Mouse (Mus musculus) fibroblast of lung, adult 2 months (primary cell): ENCODE data around the gene Ttc25.
A peak's percentile ranks its signal among the peaks of the same experiment; 100 is the strongest.
"Not testable (repeated sequence)": the region's sequence is repeated elsewhere in the genome, so short reads cannot be mapped to it uniquely, and the experiment has no call there.

Source experiments
- DNase-seq: peaks from one replicate; pipeline ENCODE4 v3.0.0-alpha.2; 2011; ENCODE audit warnings: low read depth

Ttc25 gene

DNA sequence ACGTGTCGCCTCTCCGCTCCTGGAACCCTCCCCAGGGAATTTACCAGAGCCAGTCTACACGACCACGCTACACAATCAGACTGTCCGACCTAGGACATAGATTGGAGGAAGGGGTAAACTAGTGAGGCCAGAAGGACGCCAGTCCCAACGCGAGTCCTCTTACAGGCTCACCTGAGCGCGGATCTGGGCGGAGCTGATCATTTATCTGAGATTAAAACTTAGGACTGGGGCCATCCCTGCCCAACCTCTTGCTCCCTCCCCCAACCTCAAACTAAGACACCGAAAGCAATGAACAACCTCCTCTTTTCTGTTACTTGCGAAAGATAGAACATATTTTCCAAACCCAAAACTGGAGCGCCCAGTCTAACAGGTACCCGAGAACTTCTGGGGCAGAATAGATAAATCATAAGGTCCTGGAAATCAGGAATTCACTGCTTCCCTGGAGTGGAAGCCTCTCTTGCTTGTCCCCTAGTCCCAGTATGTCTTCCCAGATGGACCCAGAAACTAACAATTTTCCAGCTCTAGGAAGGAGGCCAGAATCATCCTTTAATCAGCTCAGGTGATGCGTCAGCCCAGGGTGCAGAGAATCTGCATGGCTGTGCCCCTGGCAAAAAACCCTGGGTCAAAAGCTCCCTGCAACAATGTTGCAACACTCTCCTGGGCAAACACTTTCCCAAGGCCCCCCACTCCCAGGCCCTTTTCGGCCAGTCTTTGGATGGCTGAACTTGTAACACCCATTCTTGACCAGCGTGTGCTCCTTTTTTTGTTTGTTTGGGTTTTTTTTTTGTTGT, 16.8 kb upstream of the Ttc25 start:
- no peak for DNase-seq

DNA sequence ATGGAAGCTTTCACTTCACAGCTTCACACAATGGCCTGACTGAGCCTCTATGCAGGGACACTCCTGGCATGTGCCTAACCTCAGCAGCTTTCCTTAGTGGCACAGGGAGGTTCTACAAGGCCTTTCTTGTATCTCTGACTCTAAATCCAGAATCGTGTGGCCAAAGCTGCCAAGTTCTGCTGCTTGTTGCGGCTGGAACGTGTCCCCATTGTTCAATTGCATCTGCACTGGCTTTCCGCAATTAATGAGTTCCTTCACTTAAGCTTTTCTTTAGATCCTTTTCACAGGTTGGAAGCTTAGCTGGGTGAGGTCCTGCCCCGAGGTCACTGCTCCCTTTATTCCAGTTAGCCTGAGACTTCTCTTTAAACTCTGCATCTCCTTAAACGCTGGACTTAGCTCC, 11.5 kb upstream of the Ttc25 start:
- no peak for DNase-seq

DNA sequence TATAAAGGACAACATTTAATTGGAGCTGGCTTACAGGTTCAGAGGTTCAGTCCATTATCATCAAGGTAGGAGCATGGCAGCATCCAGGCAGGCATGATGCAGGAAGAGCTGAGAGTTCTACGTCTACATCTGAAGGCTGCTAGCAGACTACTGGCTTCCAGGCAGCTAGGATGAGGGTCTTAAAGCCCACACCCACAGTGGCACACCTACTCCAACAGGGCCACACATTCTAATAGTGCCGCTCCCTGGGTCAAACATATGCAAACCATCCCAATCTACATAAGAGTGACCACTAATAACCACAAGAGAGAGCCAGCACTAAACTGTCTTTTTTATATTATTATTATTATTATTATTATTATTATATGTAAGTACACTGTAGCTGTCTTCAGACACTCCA, 11.0 kb upstream of the Ttc25 start:
- not testable (repeated sequence) for DNase-seq

DNA sequence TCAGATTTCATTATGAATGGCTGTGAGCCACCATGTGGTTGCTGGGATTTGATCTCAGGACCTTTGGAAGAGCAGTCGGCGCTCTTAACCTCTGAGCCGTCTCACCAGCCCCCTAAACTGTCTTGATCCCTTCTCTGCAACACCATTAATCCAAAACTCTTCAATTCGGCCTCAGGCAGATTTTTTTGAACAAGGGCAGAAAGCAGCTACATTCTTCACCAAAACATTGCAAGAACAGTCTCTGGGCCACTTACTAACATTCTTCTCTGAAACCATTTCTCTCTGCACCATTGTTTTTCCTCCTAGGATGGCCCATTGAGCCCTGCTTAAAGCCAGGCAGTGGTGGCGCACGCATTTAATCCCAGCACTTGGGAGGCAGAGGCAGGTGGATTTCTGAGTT, 10.6 kb upstream of the Ttc25 start:
- DNase-seq: not testable (repeated sequence)

DNA sequence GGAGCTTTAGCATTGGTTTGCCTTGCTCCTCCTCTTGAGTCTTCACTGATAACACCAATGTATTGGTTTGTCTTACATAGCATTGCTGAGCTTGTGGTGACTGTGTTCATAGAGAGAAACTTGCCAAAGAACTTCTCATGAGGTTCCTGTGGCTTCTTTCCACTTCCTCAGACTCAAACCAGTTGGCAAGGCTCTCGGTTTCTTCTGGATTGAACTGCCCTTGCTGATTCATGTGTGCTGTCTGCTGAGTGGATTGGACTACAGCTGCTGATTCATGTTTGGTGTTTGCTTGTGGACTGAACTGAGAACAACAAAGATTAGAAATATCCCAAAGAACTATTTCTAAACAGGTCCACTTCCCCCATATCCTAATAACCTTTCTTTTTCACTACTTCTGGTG, 9.4 kb upstream of the Ttc25 start:
- DNase-seq: peak; percentile 43

DNA sequence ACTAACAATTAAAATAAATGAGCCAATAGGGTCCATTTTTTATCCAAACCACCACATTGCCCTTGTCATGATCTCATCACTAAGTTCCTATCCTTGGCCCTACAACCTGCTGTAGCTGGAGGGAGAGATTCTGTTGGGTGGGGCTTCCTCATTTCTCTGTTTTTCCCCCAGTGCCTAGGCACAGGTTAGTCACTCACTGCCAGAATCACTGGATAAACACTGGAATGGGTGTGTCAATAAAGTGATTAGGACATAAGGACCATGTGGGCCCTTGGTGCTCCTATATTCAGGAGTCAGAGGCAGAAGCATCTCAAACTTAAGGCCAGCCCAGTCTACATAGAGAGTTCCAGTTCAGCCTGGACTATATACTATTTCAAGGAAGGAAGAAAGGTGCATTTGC, 8.9 kb upstream of the Ttc25 start:
- DNase-seq: no peak

DNA sequence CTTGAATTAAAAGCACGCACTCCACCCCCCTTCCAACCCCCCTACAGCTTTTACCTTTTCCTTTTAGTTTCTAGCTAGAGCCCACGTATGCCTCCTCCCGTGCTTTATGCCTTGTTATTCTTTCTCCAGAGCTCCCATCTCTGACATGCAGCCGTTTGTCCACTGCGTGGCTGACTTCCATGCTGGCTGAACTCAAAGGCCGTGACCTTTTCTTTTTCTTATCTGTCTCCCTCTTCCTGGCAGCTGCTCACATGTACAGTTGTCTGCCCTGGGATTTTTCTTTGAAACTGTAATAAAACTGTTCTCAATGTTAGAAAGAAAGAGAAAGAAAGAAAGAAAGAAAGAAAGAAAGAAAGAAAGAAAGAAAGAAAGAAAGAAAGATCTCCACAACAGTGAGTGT, 4.4 kb upstream of the Ttc25 start:
- DNase-seq: no peak

DNA sequence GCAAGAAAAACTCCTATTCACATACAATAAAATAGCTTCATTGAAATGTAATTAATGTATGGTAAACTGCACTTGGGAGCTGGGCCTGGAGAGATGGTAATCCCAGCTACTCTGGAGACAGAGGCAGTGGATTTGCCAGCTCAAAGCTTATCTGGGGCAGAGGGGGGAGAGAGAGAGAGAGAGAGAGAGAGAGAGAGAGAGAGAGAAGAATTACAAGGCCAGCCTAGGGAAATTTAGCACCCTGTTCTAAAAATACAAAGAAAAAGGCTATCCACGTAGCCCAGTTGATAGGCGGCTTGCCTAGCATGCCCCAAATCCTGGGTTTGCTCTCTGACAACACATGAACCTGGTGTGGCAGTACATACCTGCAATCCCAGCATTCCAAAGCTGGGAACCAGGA, 3.8 kb upstream of the Ttc25 start:
- no peak for DNase-seq

DNA sequence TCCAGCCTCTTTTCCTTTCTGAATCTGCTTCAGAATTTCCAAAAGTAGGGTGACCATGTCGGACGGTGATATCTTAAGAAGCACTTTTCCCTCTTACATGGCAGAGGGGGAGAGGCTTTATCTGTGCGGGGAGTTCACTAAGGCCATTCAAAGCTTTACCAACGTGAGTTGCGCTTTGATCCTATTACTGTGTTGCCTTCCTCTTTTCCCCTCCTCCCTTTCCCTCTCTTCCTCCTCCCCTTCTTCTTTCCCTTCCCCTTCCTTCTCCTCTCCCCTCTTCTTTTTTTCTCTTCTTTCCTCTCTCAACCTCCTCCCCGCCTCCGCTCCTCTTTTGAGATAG, 309 bp downstream of the Ttc25 start:
- DNase-seq: no peak

DNA sequence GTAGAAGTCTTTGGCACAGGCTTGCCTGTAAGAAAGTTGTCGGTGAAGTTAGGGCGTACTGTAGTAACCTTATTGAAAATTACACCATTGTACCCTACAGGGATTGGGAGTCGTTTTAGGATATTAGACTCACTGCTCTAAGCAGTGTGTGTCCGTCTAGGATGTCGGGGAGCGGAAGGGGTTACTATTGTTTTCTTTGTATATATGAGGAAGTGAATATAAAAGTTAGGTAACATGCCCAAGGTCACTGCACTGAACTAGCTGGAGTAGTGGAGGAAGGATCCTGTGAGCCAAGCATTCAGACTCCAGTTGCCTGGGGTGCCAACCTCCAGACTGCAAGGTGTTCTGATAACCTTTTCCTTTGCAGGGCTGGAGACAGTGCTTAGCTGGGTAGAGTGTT, 1.5 kb downstream of the Ttc25 start:
- no peak for DNase-seq

DNA sequence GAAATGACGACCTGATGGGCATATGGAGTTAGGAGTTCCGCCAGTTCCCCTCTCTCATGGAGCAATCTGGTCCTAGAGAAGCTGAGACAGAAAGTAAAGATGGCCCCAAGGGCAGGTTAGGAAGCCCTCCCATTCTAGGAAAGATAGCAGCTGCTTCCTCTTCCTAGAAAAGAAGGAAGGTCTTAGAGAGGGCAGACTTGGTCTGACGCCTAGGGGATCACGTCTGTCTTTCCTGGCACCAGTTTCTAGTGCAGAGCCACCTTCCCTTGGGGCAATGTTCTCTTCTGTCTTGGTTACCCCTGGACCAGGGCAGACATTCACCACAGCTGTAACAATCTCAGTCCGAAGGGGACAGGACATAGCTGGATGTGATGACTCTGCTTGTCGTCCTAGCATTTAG, 2.7 kb downstream of the Ttc25 start:
- DNase-seq: no peak

DNA sequence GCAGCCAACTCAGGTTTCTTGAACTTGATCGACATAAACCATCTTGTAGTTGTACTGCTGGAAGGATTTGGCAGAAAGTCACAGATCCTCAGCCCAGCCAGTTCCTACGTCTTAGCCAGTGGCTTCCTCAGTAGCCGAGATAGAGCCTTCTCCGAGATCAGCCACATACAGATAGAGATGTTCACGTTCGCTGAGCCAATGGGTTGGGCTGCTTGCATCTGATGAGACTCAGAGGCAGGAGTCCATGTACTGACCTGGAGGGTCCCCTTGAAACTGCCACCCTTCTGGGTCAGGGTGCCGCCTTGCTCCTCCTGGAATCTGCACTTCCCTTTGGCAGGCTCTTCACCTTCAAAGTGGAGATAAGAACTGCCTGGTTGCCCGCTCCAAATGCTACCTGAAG, 4.1 kb downstream of the Ttc25 start:
- DNase-seq: no peak

DNA sequence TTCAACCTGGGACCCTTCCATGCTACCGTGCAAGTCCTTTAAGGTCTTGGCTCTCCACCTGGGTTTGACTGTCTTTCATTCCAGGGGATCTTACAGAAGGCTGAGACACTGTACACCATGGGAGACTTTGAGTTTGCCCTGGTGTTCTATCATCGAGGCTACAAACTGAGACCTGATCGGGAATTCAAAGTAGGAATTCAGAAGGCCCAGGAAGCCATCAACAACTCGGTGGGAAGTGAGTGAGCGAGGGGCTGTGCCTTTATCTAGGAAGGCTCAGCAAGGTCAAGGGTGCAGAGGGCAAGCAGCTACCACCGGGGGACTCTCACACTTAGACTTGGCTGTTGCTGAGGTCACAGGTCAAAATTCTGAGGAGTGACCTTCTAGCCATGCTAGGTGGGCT, 4.7 kb downstream of the Ttc25 start:
- DNase-seq: no peak

DNA sequence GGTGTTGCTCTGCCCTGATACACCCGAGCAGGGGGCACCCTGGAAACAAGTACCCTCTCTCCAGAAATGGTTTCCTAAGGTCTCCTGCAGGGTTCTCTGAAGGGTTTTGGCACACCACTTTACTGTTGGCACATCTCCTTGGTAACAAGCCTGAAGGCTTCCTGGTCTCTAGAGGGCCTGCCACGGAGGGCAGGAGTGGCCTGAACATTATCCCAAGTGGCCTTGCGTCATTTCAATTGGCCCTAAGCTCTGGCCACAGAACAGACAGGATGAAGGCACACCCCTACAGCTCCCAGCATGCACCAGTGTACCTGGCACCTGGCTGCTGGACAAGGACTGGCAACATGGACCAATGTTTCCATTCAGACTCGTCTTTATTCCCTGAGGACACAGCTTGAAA, 7.4 kb downstream of the Ttc25 start:
- DNase-seq: no peak

DNA sequence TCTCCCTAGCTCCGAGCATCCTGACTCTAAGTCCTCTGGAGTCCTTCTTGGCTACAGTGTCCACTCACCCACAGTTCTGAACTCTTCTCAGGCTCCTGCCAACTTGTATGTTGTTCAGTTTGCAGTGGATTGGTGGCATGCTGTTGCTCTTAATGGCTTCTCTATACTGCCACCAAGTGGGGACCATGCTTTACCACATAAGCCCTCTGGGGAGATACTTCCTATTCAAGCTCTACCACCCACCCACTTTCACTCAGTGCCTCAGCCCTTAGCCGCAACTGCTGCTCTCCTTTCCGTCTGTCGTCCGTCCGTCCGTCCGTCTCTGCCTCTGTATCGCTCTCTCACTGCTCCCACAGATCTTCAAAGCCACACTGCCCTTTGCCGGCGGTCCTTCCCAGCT, 10.2 kb downstream of the Ttc25 start:
- no peak for DNase-seq

DNA sequence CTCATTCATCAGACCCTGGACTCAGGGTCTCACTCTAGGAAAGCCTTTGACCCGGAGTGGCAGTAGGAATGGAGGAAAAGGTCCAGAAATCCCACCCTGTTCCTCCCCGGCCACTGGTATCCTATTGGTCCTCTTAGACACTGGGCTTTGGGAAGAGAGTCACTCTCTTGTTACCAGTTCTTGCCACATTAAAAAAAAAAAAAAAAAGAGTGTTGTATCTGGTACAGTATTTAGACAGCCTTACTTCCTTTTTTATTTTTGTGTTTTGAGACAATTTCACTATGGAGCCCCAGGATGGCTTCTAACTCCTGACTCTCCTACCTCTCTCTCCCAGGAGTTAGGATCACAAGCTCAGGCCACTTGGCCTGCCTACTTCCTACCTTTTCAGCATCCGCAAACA, 12.2 kb downstream of the Ttc25 start:
- no peak for DNase-seq

DNA sequence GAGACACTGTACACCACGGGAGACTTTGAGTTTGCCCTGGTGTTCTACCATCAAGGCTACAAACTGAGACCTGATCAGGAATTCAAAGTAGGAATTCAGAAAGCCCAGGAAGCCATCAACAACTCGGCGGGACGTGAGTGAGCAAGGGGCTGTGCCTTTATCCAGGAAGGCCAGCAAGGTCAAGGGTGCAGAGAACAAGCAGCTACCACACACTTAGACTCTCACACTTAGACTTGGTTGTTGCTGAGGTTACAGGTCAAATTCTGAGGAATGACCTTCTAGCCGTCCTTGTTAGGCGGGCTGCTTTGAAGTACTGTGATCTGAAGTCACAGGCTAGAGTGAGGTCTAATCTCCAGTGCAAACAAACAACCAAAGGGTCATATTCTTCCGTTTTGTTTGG, 14.1 kb downstream of the Ttc25 start:
- no peak for DNase-seq

DNA sequence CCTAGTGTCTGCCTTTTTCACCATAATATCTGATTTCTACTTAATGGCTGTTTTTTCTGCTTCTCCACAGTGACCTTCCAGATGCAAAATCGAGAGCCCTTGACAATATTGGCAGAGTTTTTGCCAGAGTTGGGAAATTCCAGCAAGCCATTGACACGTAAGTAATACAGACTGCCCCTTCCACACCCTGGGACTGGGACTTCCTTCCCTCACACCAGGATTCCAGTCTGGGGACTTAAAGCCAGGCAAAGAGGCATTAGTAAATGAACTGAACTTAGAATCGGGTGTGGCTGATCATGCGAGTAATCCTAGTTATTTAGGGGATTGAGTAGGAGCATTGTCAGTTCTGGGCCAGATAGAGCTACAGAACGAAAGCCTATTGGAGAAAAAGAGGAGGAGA, 16.3 kb downstream of the Ttc25 start:
- no peak for DNase-seq

DNA sequence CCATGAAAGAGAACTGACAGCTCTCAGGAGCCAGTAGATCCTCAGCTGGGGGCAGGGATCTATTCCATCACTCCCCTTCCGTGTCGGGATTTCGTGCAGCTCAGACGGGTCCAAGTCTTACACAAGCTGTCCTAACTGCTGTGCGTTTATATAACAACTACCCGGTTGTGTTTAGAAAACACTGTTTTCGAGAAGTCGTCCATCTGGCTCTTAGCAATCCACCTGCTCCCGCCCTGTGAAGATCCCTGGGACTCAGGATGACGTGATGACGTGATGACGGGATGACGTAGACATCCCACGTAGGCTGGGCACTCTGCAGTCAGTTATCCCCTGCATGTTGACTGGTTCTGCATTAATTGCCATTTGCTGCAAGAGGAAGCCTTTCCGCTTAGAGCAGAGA, 18.9 kb downstream of the Ttc25 start:
- DNase-seq: no peak

DNA sequence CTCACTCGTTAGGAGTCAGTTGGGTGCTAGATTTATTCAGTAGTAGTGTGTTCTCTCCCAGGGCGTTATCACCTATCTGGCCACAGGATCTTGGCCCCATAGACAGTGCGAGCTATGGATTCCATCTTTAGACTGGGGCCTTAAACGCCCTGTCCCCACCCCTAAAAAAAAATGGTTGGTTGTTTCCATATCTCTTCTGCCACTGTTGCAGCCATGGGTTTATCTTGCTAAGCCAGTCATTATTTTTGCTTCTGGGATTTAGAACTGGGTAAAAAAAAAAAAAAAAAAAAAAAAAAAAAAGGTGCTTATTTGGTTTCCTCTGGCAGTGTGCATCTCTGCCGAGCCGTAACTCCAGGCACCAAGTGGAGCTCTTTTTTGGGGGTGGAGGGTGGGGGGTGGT, 19.3 kb downstream of the Ttc25 start:
- no peak for DNase-seq

DNA sequence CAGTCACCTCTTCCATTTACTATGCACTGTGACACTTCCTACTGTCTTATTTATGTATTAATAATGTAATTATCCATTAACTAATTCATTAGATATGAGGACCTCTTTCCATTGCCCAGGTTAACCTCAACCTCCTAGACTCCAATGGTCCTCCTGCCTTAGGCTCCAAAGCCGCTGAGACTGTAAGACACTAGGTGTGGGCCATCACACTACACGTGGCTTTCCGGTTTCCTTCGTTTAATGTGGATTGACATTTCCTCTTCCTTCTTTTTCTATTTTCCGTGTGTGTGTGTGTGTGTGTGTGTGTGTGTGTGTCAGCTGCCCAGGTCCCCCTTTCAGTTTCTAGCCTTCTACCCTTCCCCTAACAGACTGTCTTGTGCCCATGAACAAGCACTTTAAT, 21.8 kb downstream of the Ttc25 start:
- no peak for DNase-seq

DNA sequence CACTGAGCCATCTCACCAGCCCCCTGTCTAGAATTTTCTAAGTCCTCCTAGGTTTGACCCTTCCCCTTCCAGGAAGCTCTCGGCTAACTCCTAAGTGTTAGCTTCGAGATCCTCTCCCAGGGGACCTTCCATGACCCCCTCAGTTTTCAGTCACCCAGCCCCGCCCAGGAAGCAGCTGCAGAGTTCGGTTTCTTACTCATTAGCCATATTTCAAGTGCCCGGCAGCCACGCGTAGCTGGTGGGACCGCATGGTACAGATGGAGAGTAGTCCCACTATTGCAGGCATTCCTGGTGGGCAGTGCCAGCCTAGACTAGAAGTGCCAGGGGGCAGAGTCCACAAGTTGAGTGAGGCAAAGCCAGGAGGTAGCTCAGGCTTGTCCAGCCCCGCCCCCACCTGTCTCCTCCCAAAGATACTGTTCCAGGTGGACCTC, 22.4 kb downstream of the Ttc25 start:
- no peak for DNase-seq

DNA sequence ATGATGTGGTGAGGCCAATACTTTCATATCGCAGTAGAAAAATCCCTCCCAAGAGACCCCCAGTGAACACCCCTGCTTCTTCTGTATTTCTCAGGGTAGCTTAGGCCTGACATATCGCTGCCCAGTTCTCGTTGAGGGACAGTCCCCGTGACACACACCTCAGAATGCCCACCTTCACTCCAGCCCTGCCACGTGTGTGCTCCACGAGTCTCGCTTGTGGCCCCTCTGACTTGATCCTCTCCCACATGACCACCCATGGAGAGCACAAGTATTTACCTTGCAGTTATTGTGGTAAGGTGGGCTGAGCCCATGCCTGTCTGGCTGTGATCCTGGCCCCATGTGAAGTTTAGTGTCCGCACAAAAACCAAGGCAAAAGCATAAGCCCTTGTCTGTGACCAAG, 23.3 kb downstream of the Ttc25 start:
- no peak for DNase-seq

DNA sequence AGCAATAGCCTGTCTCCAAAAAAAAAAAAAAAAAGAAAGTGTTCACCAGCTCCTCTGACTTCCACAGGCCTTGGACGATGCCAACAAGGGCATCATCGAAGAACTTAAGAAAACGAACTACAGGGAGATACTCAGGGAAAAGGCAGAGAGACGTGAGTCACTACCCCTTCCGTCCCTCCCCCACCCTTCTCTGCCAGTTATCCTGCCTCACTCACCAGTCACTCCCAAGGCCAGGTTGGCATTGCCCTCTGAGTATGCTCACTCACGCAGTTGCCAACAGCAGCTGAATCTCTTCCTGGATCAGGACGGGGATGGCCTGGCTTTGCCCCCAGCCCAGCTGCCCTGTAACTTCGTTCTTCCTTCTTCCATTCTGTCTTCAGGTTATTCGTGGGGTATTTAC, 24.4 kb downstream of the Ttc25 start:
- DNase-seq: peak; percentile 47
